Mouse (Mus musculus) lung, postnatal 36 days (tissue): ENCODE results near the gene Gm28729.
"Not testable (repeated sequence)": the region's sequence is repeated elsewhere in the genome, so short reads cannot be mapped to it uniquely, and the experiment has no call there.

Experiments used
- DNase-seq: peaks from one replicate; pipeline ENCODE4 v3.0.0; 2022; ENCODE audit warnings: mixed read lengths

Gene Gm28729

GRCm38 (mm10) chr9:96524972-96525506, at the start of gene Gm28729:
Gene Gm28729 (minus strand): TSS chr9:96525264.
- DNase-seq: peak; percentile 12

GRCm38 (mm10) chr9:96573252-96573651, 48.2 kb upstream of the Gm28729 start:
- peak; percentile 60 for DNase-seq

GRCm38 (mm10) chr9:96572754-96573153, 47.7 kb upstream of the Gm28729 start:
- no peak for DNase-seq

GRCm38 (mm10) chr9:96566470-96566996, 41.5 kb upstream of the Gm28729 start:
- no peak for DNase-seq

- DNase-seq: no peak
Measured at GRCm38 (mm10) chr9:96563501-96563900, 38.4 kb upstream of the Gm28729 start.

- DNase-seq: no peak
Measured at GRCm38 (mm10) chr9:96559148-96559547, 34.1 kb upstream of the Gm28729 start.

- no peak for DNase-seq
Measured at GRCm38 (mm10) chr9:96558594-96558993, 33.5 kb upstream of the Gm28729 start.

GRCm38 (mm10) chr9:96554095-96554494, 29.0 kb upstream of the Gm28729 start:
- DNase-seq: no peak

GRCm38 (mm10) chr9:96545410-96545809, 20.3 kb upstream of the Gm28729 start:
- DNase-seq: no peak

- DNase-seq: peak; percentile 67
Measured at GRCm38 (mm10) chr9:96543643-96544640, 18.9 kb upstream of the Gm28729 start.

GRCm38 (mm10) chr9:96538916-96539315, 13.9 kb upstream of the Gm28729 start:
- DNase-seq: peak; percentile 58

GRCm38 (mm10) chr9:96537615-96537919, 12.5 kb upstream of the Gm28729 start:
- no peak for DNase-seq

GRCm38 (mm10) chr9:96536895-96537614, 12.0 kb upstream of the Gm28729 start:
- peak; percentile 21 for DNase-seq

GRCm38 (mm10) chr9:96536093-96536492, 11.0 kb upstream of the Gm28729 start:
- DNase-seq: not testable (repeated sequence)

GRCm38 (mm10) chr9:96535431-96535830, 10.4 kb upstream of the Gm28729 start:
- DNase-seq: no peak

GRCm38 (mm10) chr9:96534256-96534655, 9.2 kb upstream of the Gm28729 start:
- DNase-seq: no peak

GRCm38 (mm10) chr9:96533476-96533875, 8.4 kb upstream of the Gm28729 start:
- no peak for DNase-seq

- peak; percentile 19 for DNase-seq
Measured at GRCm38 (mm10) chr9:96532531-96532930, 7.5 kb upstream of the Gm28729 start.

- DNase-seq: peak; percentile 41
Measured at GRCm38 (mm10) chr9:96530674-96531081, 5.6 kb upstream of the Gm28729 start.

- DNase-seq: no peak
Measured at GRCm38 (mm10) chr9:96529961-96530673, 5.1 kb upstream of the Gm28729 start.

- no peak for DNase-seq
Measured at GRCm38 (mm10) chr9:96526011-96526410, 947 bp upstream of the Gm28729 start.

GRCm38 (mm10) chr9:96523148-96523547, 1.9 kb downstream of the Gm28729 start:
- DNase-seq: no peak

- not testable (repeated sequence) for DNase-seq
Measured at GRCm38 (mm10) chr9:96521574-96521973, 3.5 kb downstream of the Gm28729 start.
